Mouse (Mus musculus) brain, embryonic 14.5 days (tissue): ENCODE data around the gene Cntnap1. TPM values are rescaled to one million over a fixed set of nuclear protein-coding genes. Genes with fewer than 3 reads are reported as not detected.
A peak's percentile ranks its signal among the peaks of the same experiment; 100 is the strongest.

Experiments used
- DNase-seq: peaks from one replicate; pipeline ENCODE4 v3.0.0-alpha.2; 2011; ENCODE audit warnings: low read depth
- CTCF ChIP-seq: fragments of 200-500 bp; IDR thresholded peaks from 2 replicates; pipeline ENCODE4 v1.5.1; 2012; ENCODE audit warnings: inconsistent platforms, mild to moderate bottlenecking, moderate library complexity, borderline replicate concordance; ENCODE audit not compliant: insufficient read depth, insufficient read length; ENCODE audit errors: extremely low read depth
- POLR2A ChIP-seq: fragments of 200-500 bp; IDR thresholded peaks from 2 replicates; pipeline ENCODE4 v1.6.1; 2012; ENCODE audit warnings: mild to moderate bottlenecking, inconsistent platforms, borderline replicate concordance; ENCODE audit not compliant: poor library complexity, insufficient read depth, insufficient read length, severe bottlenecking; ENCODE audit errors: extremely low read depth
- polyA plus RNA-seq: library from polyadenylated mRNA; depleted of rRNA; stranded (reverse); fragments of >200 nt; gene quantifications from 2 replicates; pipeline ENCODE4 v1.2.3, GENCODE M21; 2012

Cntnap1 gene
- polyA plus RNA-seq, 1 experiment = 6.9 TPM

- no peak for TF ChIP-seq POLR2A
- TF ChIP-seq CTCF = no peak
Observed at GRCm38 (mm10) chr11:101225331-101226064, 55.2 kb downstream of the Cntnap1 start.

GRCm38 (mm10) chr11:101226065-101226701 is 55.9 kb downstream of the Cntnap1 start, which contains the start of gene Ezh1:
TSS of gene Ezh1 (minus strand) at chr11:101226463.
- no peak for TF ChIP-seq CTCF
- TF ChIP-seq POLR2A = peak; percentile 55
- DNase-seq = peak; percentile 86

More at GRCm38 (mm10) chr11:101225331-101226064, 55.2 kb downstream of the Cntnap1 start:
- DNase-seq = no peak

GRCm38 (mm10) chr11:101229361-101229900 is 59.1 kb downstream of the Cntnap1 start:
- peak; percentile 15 for DNase-seq
- no peak for TF ChIP-seq CTCF
- TF ChIP-seq POLR2A = no peak

- DNase-seq = peak; percentile 45
- TF ChIP-seq POLR2A (no peak), CTCF (no peak)
Observed at GRCm38 (mm10) chr11:101230061-101230511, 59.8 kb downstream of the Cntnap1 start.

- peak; percentile 30 for DNase-seq
- TF ChIP-seq CTCF = no peak
- no peak for TF ChIP-seq POLR2A
Observed at GRCm38 (mm10) chr11:101230526-101230925, 60.2 kb downstream of the Cntnap1 start.

GRCm38 (mm10) chr11:101230991-101231871 is 60.9 kb downstream of the Cntnap1 start:
- TF ChIP-seq CTCF (no peak), POLR2A (no peak)
- DNase-seq = peak; percentile 44

- peak; percentile 17 for DNase-seq
- TF ChIP-seq CTCF (no peak), POLR2A (no peak)
Observed at GRCm38 (mm10) chr11:101232010-101232839, 61.9 kb downstream of the Cntnap1 start.

- no peak for TF ChIP-seq POLR2A
- no peak for TF ChIP-seq CTCF
- DNase-seq = no peak
Observed at GRCm38 (mm10) chr11:101233240-101233639, 62.9 kb downstream of the Cntnap1 start.

- no peak for TF ChIP-seq CTCF
- TF ChIP-seq POLR2A = no peak
- no peak for DNase-seq
Observed at GRCm38 (mm10) chr11:101234124-101234523, 63.8 kb downstream of the Cntnap1 start.

- DNase-seq = no peak
- no peak for TF ChIP-seq CTCF
- TF ChIP-seq POLR2A = no peak
Observed at GRCm38 (mm10) chr11:101235429-101235828, 65.1 kb downstream of the Cntnap1 start.

GRCm38 (mm10) chr11:101236782-101237181 is 66.5 kb downstream of the Cntnap1 start:
- TF ChIP-seq CTCF (no peak), POLR2A (no peak)
- no peak for DNase-seq
